Comparison of ENCODE assay signal across 16 mouse cellular contexts in genomic region chr11:87597061-87597460, GRCm38 (mm10). TPM values are rescaled to one million over a fixed set of nuclear protein-coding genes. Genes with fewer than 3 reads are reported as not detected.
DNase-seq lines count a peak whose midpoint lies in the region; ATAC-seq and TF ChIP-seq lines count a peak whose summit lies in the region.
"Had no signal": no experiment of that assay in that cellular context is flagged by ENCODE, and none has a peak within 500 bp of the region (broad histone marks: within the 10 kb centered on the region; RNA-seq: fewer than 3 reads in every experiment).

No protein-coding gene starts in this region.

- H3K4me3 ChIP-seq in layer of hippocampus, adult 2 months, result no peak overlapping the region
- H3K4me3 ChIP-seq in forebrain, embryonic 13.5 days, result peak overlapping the region; percentile 89
- peak overlapping the region; percentile 80 for H3K4me3 ChIP-seq in limb, embryonic 10.5 days
- peak overlapping the region; percentile 69 for H3K4me3 ChIP-seq in neural tube, embryonic 12.5 days

- H3K4me1 ChIP-seq in forebrain, embryonic 13.5 days, result peaks cover 50% of the 10 kb centered on the region
- H3K4me1 ChIP-seq in limb, embryonic 10.5 days, result peaks cover 51% of the 10 kb centered on the region
- peaks cover 41% of the 10 kb centered on the region for H3K4me1 ChIP-seq in neural tube, embryonic 12.5 days

- intact Hi-C loops in left cerebral cortex, postnatal 36 days (cut with DNase I), result no loop called here

- H3K9ac ChIP-seq in forebrain, embryonic 13.5 days, result peak overlapping the region; percentile 98
- H3K9ac ChIP-seq in neural tube, embryonic 12.5 days, result peak overlapping the region; percentile 86

- no peak for TF ChIP-seq CTCF in layer of hippocampus, adult 2 months (conservative IDR thresholded peaks at IDR 0.05)

- H3K27ac ChIP-seq in layer of hippocampus, adult 2 months, result peak overlapping the region; percentile 10; the same call in 1 of the 2 replicates
- peak overlapping the region; percentile 94 for H3K27ac ChIP-seq in forebrain, embryonic 13.5 days
- H3K27ac ChIP-seq in limb, embryonic 10.5 days, result peak overlapping the region; percentile 94; the same call in 1 of the 2 replicates
- 0 out of 2 replicates have a peak overlapping the region, but pooled peaks have one; percentile 38 for H3K27ac ChIP-seq in neural tube, embryonic 12.5 days

- H3K9me3 ChIP-seq in forebrain, embryonic 13.5 days (replicated peaks), result no peaks in the 10 kb centered on the region
- H3K9me3 ChIP-seq in limb, embryonic 10.5 days (replicated peaks), result no peaks in the 10 kb centered on the region
- no peaks in the 10 kb centered on the region for H3K9me3 ChIP-seq in neural tube, embryonic 12.5 days

- H3K4me2 ChIP-seq in forebrain, embryonic 13.5 days, result peak overlapping the region; percentile 82
- peak overlapping the region; percentile 90 for H3K4me2 ChIP-seq in neural tube, embryonic 12.5 days (replicated peaks)

- peaks cover 56% of the 10 kb centered on the region for H3K36me3 ChIP-seq in forebrain, embryonic 13.5 days (ENCODE audit: poor library complexity, severe bottlenecking)
- peaks cover 76% of the 10 kb centered on the region for H3K36me3 ChIP-seq in limb, embryonic 10.5 days
- H3K36me3 ChIP-seq in neural tube, embryonic 12.5 days, result peaks cover 58% of the 10 kb centered on the region

- no peaks in the 10 kb centered on the region for H3K27me3 ChIP-seq in forebrain, embryonic 13.5 days
- H3K27me3 ChIP-seq in limb, embryonic 10.5 days (ENCODE audit: low read depth, poor library complexity, severe bottlenecking), result no peaks in the 10 kb centered on the region
- no peaks in the 10 kb centered on the region for H3K27me3 ChIP-seq in neural tube, embryonic 12.5 days (replicated peaks)

- ATAC-seq in forebrain, embryonic 13.5 days, result no peak
- ATAC-seq in neural tube, embryonic 12.5 days (ENCODE audit: low FRiP score, low read depth), result no peak
- no peak for ATAC-seq in inflammation-experienced regulatory T-cells, adult 6 months

- no peak for DNase-seq in layer of hippocampus, adult 2 months (ENCODE audit: low spot score in 2 of 2)
- DNase-seq in layer of hippocampus, adult 9-11 months, result no peak
- no peak for DNase-seq in limb, embryonic 10.5 days (ENCODE audit: low spot score)
- DNase-seq in left cerebral cortex, postnatal 36 days (ENCODE audit: low spot score in 2 of 2), result no peak
- no peak for DNase-seq in left cerebral cortex, adult 9 months (ENCODE audit: low spot score in 2 of 2)
- DNase-seq: kidney, postnatal 36 days; lung, postnatal 4 days; right cerebral cortex, postnatal 4 days; thymus, postnatal 14 days had no signal

RNA-seq across cellular contexts. Expression of gene Mtmr4, which starts 5.1 kb away (rescaled TPM):
- total RNA-seq in layer of hippocampus, adult 2 months (2021), result 10 to 100 TPM; 81.5 to 89.0 TPM
- 49.2 and 54.6 TPM in 2 replicates for polyA plus RNA-seq in forebrain, embryonic 13.5 days (2015; fragmentation: Nextera tagmentation; extraction: Ambion mirVana)
- polyA plus RNA-seq in limb, embryonic 10.5 days (2016; fragmentation: Nextera tagmentation; extraction: Ambion mirVana), result 68.3 and 69.0 TPM in 2 replicates
- 74.0 and 77.4 TPM in 2 replicates for polyA plus RNA-seq in neural tube, embryonic 12.5 days (2016; fragmentation: Nextera tagmentation; extraction: Ambion mirVana)
- polyA plus RNA-seq in inflammation-experienced regulatory T-cells, adult 6 months (2017; shearing (Covaris generic)), result 10 to 100 TPM in 2 of 3 experiments, 1 to 10 TPM in 1; 8.4 to 10.3 (median 10.3) TPM
- 10 to 100 TPM; 88.0 to 93.4 TPM for total RNA-seq in left cerebral cortex, postnatal 36 days (2021)

RNA-seq across cellular contexts. Expression of gene Hsf5, which starts 19.9 kb away (rescaled TPM):
- under 1 TPM; 0.56 to 0.90 TPM for total RNA-seq in layer of hippocampus, adult 2 months (2021)
- polyA plus RNA-seq in forebrain, embryonic 13.5 days (2015; fragmentation: Nextera tagmentation; extraction: Ambion mirVana), result 0.27 and 0.53 TPM in 2 replicates
- polyA plus RNA-seq in limb, embryonic 10.5 days (2016; fragmentation: Nextera tagmentation; extraction: Ambion mirVana), result 0.26 and 0.34 TPM in 2 replicates
- 0.41 and 0.49 TPM in 2 replicates for polyA plus RNA-seq in neural tube, embryonic 12.5 days (2016; fragmentation: Nextera tagmentation; extraction: Ambion mirVana)
- under 1 TPM; 0.21 to 0.34 (median 0.23) TPM for polyA plus RNA-seq in inflammation-experienced regulatory T-cells, adult 6 months (2017; shearing (Covaris generic))
- total RNA-seq in left cerebral cortex, postnatal 36 days (2021), result under 1 TPM; 0.42 to 0.57 TPM
- total RNA-seq: neutrophil, adult 5-6 weeks had no signal

RNA-seq across cellular contexts. Expression of gene Sept4, which starts 28.4 kb away (rescaled TPM):
- 100 to 1,000 TPM; 139 to 159 TPM for total RNA-seq in layer of hippocampus, adult 2 months (2021)
- polyA plus RNA-seq in forebrain, embryonic 13.5 days (2015; fragmentation: Nextera tagmentation; extraction: Ambion mirVana), result 12.0 and 13.4 TPM in 2 replicates
- 4.8 and 6.0 TPM in 2 replicates for polyA plus RNA-seq in limb, embryonic 10.5 days (2016; fragmentation: Nextera tagmentation; extraction: Ambion mirVana)
- 13.1 and 15.9 TPM in 2 replicates for polyA plus RNA-seq in neural tube, embryonic 12.5 days (2016; fragmentation: Nextera tagmentation; extraction: Ambion mirVana)
- 1 to 10 TPM in 2 of 3 experiments, under 1 TPM in 1; 0.28 to 1.9 (median 1.8) TPM for polyA plus RNA-seq in inflammation-experienced regulatory T-cells, adult 6 months (2017; shearing (Covaris generic))
- 100 to 1,000 TPM; 161 to 227 TPM for total RNA-seq in left cerebral cortex, postnatal 36 days (2021)

RNA-seq across cellular contexts. Expression of gene Gm11492, which starts 30.6 kb away (rescaled TPM):
- not detected for total RNA-seq in layer of hippocampus, adult 2 months (2021)
- polyA plus RNA-seq in forebrain, embryonic 13.5 days (2015; fragmentation: Nextera tagmentation; extraction: Ambion mirVana), result not detected in 2 replicates
- not detected in 2 replicates for polyA plus RNA-seq in limb, embryonic 10.5 days (2016; fragmentation: Nextera tagmentation; extraction: Ambion mirVana)
- polyA plus RNA-seq in neural tube, embryonic 12.5 days (2016; fragmentation: Nextera tagmentation; extraction: Ambion mirVana), result not detected in 2 replicates
- not detected for polyA plus RNA-seq in inflammation-experienced regulatory T-cells, adult 6 months (2017; shearing (Covaris generic))
- total RNA-seq in left cerebral cortex, postnatal 36 days (2021), result under 1 TPM in 1 of 2 experiments, not detected in 1; 0.20 TPM
- total RNA-seq: gastrocnemius, adult 8-10 months; liver, adult 2 months; neutrophil, adult 5-6 weeks had no signal
- polyA plus RNA-seq: heart, embryonic 16.5 days had no signal

Comparison
In these comparisons a context has a peak if more than half of its experiments do, and no peak if none do; other contexts are left out.
1. H3K27ac ChIP-seq: peak in every context shown above with its lines; median percentile 94 in forebrain, embryonic 13.5 days; 94 in limb, embryonic 10.5 days; 38 in neural tube, embryonic 12.5 days; 10 in layer of hippocampus, adult 2 months.